Mouse (Mus musculus): Measurements from ENCODE around the gene Dnajb5. TPM values are rescaled to one million over a fixed set of nuclear protein-coding genes. Genes with fewer than 3 reads are reported as not detected.

Gene Dnajb5
- polyA plus RNA-seq (2015; fragmentation: Nextera tagmentation; extraction: Ambion mirVana): 2.8 and 3.3 TPM in 2 replicates

DNA sequence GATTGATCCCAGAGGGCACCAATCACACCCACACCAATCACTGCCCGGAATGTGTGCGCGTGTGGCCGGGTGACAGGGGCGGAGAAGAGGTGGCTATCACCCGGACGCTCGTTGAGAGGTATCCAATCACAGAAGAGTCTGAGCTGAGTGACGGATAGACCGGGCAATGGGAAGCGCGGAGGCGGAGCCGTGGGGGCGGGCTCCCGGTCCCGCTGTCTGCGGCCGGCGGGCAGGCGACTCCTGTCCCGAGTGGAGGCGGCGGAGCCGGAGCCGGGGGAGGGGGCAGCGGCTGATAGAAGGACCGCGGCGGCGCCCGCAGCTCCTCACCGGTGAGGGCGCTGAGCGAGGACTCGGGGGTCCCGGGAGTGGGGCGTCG is at the start of gene Dnajb5:
TSS of gene Dnajb5 (plus strand) at position 139 of the 376 bp plus-strand sequence.
- peak; percentile 88 for DNase-seq (ENCODE audit: low spot score)

DNA sequence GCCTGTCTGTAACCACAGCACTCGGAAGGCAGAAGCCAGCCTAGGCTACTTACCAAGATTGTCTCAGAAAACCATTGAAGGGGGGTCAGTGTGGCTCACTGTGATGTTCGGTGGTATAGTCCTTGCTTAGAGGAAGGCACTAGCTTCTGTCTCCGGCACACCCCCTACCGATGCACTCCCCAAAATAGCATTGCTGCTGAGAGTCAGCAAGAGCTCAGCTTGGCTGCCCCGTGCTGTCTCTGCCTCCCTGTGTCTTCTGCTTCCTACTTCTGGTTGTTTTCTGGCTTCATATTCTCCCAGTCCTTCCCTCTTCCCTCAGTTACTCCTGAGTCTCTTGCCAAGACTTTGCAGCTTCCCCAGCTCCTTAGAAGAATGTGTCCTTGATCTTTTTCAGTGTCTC is 48.7 kb upstream of the Dnajb5 start:
- no peak for DNase-seq (ENCODE audit: low spot score)

DNA sequence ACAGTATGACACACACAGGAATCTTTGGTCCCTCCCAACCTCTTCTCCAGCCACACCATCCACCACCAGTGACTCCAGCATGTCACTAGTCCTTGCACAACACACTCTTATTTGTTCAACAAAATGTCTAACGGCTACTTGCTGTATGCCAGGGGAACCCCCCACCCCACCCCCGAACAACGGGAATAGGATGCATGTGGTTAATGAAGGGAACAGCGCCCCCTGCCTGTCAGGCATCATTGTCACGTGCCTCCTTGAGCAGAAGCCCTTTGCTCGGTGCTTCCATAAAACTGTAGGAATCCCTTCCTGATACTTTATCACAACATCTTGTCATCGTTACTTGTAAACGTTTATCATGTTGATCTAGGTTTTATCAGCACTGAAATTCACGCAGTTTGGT is 47.4 kb upstream of the Dnajb5 start:
- peak; percentile 11 for DNase-seq (ENCODE audit: low spot score)

- no peak for DNase-seq (ENCODE audit: low spot score)
These were observed 46.9 kb upstream of the Dnajb5 start for GRCm38 (mm10) chr4:42902730-42903129.

- DNase-seq (ENCODE audit: low spot score): no peak
These were observed 45.7 kb upstream of the Dnajb5 start for GRCm38 (mm10) chr4:42903942-42904341.

DNA sequence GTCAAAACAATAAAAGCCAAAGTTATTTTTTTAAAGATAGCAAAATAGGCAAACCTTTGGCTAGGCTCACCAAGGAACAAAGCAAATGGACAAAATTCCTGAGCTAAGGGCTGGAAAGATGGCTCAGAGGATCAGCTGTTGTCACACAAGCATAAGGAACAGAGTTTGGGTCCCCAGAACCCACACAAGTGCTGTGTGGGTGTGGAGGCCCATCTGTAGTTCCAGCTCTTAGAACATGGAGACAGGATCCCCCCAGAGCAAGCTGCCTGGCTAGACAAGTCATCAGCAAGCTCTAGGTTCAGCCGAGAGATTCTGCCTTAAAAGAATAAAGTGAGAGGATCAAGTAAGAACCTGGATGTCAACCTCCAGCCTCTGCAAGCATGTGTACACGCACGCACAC is 45.1 kb upstream of the Dnajb5 start:
- DNase-seq (ENCODE audit: low spot score): no peak

DNA sequence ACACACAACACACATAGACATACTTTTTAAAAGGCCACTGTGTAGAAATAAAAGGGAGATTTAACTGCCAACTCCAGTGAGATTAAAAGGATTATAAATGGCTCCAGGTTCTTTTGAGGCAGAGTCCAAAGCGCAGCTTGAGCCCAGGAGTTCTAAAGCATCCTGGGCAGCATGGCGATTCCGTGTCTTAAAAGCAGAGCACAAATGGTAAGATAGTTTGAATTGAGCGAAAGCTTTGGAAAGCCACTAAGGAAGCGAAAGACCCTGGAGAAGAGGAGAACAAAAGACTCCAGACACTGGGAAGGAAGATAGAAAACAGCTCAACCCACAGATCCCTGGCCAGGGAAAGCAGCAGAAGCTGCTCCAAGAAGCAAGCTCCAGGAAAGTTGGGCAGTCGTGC is 44.6 kb upstream of the Dnajb5 start:
- DNase-seq (ENCODE audit: low spot score): no peak

GRCm38 (mm10) chr4:42913391-42913790 is 36.2 kb upstream of the Dnajb5 start:
- DNase-seq (ENCODE audit: low spot score): no peak

DNA sequence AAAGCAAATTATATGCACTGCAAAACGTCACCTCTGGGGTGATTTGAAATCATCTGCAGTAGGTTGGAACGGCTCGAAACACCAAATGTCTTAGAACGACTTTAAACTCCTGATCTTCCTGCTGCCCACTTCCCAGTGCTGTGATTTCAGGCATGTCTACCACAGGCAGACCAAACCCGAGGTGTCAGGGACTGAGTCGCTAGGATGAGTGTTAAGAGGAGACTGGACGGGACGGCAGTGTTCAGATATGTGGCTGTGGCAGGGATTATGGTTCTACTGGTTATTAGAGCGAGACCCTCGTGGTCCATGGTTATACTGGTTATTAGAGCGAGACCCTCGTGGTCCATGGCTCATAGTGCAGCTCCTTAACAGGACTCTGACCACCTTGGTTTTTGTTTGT is 34.3 kb upstream of the Dnajb5 start:
- DNase-seq (ENCODE audit: low spot score): no peak

DNA sequence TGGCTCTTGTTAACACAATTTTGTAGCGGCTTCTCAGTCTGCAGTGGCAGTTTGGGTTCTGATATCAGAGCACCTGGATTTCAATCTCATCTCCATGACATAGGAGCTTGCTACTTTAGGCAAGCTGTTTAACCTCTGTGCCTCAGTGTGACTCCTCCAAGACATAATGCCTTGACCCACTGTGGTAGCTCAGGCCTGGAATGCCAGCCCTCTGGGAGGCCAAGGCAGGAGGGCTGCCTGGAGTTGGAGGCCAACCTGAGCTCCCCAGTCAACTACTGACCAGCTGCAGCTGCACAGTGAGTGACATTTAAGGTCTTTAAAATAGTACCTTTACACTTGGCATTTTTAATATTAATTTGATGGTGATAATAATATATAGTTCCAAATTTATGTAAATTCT is 33.6 kb upstream of the Dnajb5 start:
- no peak for DNase-seq (ENCODE audit: low spot score)

GRCm38 (mm10) chr4:42916617-42917401 is 32.8 kb upstream of the Dnajb5 start, which contains the start of gene Phf24:
Phf24 (plus strand) TSS chr4:42916660.
- no peak for DNase-seq (ENCODE audit: low spot score)

- no peak for DNase-seq (ENCODE audit: low spot score)
These were observed 32.2 kb upstream of the Dnajb5 start for GRCm38 (mm10) chr4:42917402-42917774.

GRCm38 (mm10) chr4:42920726-42921125 is 28.9 kb upstream of the Dnajb5 start:
- no peak for DNase-seq (ENCODE audit: low spot score)

- no peak for DNase-seq (ENCODE audit: low spot score)
These were observed 28.1 kb upstream of the Dnajb5 start for GRCm38 (mm10) chr4:42921536-42921935.

GRCm38 (mm10) chr4:42922056-42922455 is 27.6 kb upstream of the Dnajb5 start:
- no peak for DNase-seq (ENCODE audit: low spot score)

DNA sequence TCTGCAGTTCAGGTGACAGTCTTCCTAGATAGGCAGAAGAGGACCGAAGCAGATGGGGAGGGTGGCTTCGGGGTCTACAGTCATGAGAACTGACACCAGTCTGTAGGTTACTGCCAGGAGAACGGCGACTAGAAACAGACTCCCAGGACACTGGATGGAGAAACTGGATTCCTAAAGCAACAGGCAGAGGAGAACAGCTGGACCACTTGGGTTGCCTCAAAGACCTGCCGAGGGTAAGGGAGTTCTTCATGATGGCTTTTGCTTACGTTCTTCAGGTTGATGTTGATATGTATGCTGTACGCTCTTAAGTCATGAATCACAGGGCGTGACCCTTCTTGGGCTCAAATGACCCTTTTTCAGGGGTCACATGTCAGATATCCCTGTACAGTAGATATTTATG is 27.2 kb upstream of the Dnajb5 start:
- no peak for DNase-seq (ENCODE audit: low spot score)

- no peak for DNase-seq (ENCODE audit: low spot score)
These were observed 25.4 kb upstream of the Dnajb5 start for GRCm38 (mm10) chr4:42924095-42924710.

DNA sequence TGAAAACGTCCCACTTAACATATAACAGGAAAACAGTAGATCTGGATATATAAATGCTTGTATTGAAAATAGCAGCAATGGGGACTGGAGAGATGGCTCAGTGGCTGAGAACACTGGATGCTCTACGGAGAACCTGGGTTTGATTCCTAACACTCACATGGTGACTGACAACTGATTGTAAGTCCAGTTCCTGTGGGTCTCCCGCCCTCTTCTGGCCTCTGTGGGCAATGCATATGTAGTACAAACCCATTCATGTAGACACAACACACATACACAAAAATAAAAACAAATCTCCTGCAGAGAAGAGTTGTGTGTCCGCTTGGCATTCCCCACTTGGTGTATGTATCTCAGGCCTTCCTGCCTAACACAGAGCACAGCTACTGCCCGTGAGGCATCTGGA is 21.4 kb upstream of the Dnajb5 start:
- DNase-seq (ENCODE audit: low spot score): no peak

DNA sequence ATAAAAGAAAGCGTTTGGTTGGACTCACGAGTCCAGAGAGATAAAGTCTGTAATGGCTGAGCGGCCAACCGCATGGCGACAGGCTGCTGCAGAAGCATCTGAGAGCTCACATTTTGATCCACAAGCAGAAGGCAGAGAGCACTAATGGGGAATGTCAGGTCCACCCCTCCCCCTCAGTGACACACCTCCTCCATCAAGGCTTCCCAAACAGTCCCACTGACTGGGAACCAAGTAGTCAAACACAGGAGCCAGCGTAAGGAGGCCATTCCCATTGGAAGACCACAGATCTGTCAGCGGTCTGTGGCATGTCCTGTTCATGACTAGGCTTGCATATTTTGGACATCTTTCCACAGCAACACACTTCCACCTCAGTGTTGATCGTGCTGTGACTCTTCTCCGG is 20.7 kb upstream of the Dnajb5 start:
- no peak for DNase-seq (ENCODE audit: low spot score)

- no peak for DNase-seq (ENCODE audit: low spot score)
These were observed 17.2 kb upstream of the Dnajb5 start for GRCm38 (mm10) chr4:42932229-42932969.

- DNase-seq (ENCODE audit: low spot score): no peak
These were observed 16.0 kb upstream of the Dnajb5 start for GRCm38 (mm10) chr4:42933630-42934029.

GRCm38 (mm10) chr4:42941396-42941795 is 8.2 kb upstream of the Dnajb5 start:
- no peak for DNase-seq (ENCODE audit: low spot score)
